Mouse (Mus musculus): Measurements from ENCODE around the gene Pkp4.

DNA sequence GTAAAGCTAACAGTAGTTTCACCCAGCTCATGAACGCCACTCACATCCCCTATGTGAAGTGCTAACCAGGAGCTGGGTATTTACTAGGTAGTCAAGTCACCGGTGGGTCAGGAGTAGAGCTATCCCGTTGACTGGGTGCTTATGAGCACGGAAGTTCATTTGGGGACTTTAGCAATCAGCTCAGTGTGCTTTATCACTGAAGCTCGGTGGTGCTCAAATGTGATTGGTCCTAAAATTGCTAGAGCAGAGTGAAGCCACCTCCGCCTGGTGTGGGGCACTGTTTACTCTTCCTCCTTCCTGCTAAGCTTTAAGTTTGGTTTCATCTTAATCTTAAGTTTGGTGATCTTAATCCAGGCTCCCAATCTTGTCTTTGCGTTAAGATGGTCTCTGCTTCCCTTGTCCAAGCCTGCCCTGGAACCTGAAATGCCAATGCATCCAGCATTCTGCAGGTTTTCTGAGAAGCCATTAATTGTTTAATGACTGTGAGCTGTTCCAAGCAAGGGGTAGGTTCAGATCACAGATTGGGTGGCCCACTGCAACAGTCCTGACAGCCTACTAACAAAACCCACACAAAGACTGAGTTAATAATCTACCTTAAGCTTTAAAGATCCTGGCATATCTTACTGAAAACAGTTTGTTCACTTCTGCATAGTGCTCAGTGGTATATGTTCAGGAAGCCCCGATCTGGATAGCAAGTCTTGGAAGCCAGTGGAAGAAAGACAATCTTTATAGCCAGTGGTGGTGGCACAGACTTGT is 67.0 kb downstream of the Pkp4 start:
- TF ChIP-seq CTCF (IDR thresholded peaks at IDR 0.05; ENCODE audit: borderline replicate concordance, insufficient read depth, low read depth, low read length) (no peak), POLR2A (IDR thresholded peaks at IDR 0.05; ENCODE audit: borderline replicate concordance, insufficient read depth, low read length) (no peak)
